Mouse (Mus musculus): ENCODE data around the gene Angptl8. TPM values are rescaled to one million over a fixed set of nuclear protein-coding genes. Genes with fewer than 3 reads are reported as not detected.
A peak's percentile ranks its signal among the peaks of the same experiment; 100 is the strongest.

Angptl8 gene
- polyA plus RNA-seq, 1 experiment from 2014 or later = 0.42 TPM

GRCm38 (mm10) chr9:21796919-21797318 is 38.4 kb upstream of the Angptl8 start:
- H3K27ac ChIP-seq (replicated peaks) = no peak overlapping the region
- H3K4me1 ChIP-seq = peaks cover 29% of the 10 kb centered on the region
- H3K9ac ChIP-seq (replicated peaks) = no peak overlapping the region
- H3K9me3 ChIP-seq (replicated peaks) = no peaks in the 10 kb centered on the region
- no peak for ATAC-seq (ENCODE audit: low FRiP score)
- H3K4me3 ChIP-seq (replicated peaks) = no peak overlapping the region
- peak overlapping the region; percentile 93 for H3K4me2 ChIP-seq
- no peaks in the 10 kb centered on the region for H3K36me3 ChIP-seq
- WGBS = 81% methylated on average over 3 of the region's 3 CpGs
- H3K27me3 ChIP-seq (replicated peaks) = 0 out of 2 replicates have a peak, but pooled peaks cover 5% of the 10 kb centered on the region

GRCm38 (mm10) chr9:21797921-21798344 is 37.4 kb upstream of the Angptl8 start:
- WGBS = under 1% methylated on average over 25 of the region's 26 CpGs
- Histone ChIP-seq H3K27ac (replicated peaks) (peak overlapping the region; percentile 77), H3K27me3 (replicated peaks) (0 out of 2 replicates have a peak, but pooled peaks cover 5% of the 10 kb centered on the region), H3K4me2 (peak overlapping the region; percentile 93), H3K9me3 (replicated peaks) (no peaks in the 10 kb centered on the region), H3K4me1 (peaks cover 22% of the 10 kb centered on the region), H3K4me3 (replicated peaks) (peak overlapping the region; percentile 72), H3K9ac (replicated peaks) (peak overlapping the region; percentile 62), H3K36me3 (no peaks in the 10 kb centered on the region)
- peak; percentile 22; the same call in 1 of the 2 replicates for ATAC-seq (ENCODE audit: low FRiP score)

- H3K36me3 ChIP-seq = no peaks in the 10 kb centered on the region
- WGBS = under 1% methylated on average over 47 of the region's 52 CpGs
- peaks cover 18% of the 10 kb centered on the region for H3K4me1 ChIP-seq
- peak; percentile 75 for ATAC-seq (ENCODE audit: low FRiP score)
- peak within 1 kb of the TSS; percentile 93 for H3K4me2 ChIP-seq
- H3K27me3 ChIP-seq (replicated peaks) = 0 out of 2 replicates have a peak, but pooled peaks cover 5% of the 10 kb centered on the region
- peak within 1 kb of the TSS; percentile 62 for H3K9ac ChIP-seq (replicated peaks)
- H3K9me3 ChIP-seq (replicated peaks) = no peaks in the 10 kb centered on the region
- peak within 1 kb of the TSS; percentile 72 for H3K4me3 ChIP-seq (replicated peaks)
- peak within 1 kb of the TSS; percentile 77 for H3K27ac ChIP-seq (replicated peaks)
Observed at GRCm38 (mm10) chr9:21798345-21799009, 36.8 kb upstream of the Angptl8 start, which contains the start of gene Kank2. Gene Kank2, minus strand, starts transcription at chr9:21798744.

DNA sequence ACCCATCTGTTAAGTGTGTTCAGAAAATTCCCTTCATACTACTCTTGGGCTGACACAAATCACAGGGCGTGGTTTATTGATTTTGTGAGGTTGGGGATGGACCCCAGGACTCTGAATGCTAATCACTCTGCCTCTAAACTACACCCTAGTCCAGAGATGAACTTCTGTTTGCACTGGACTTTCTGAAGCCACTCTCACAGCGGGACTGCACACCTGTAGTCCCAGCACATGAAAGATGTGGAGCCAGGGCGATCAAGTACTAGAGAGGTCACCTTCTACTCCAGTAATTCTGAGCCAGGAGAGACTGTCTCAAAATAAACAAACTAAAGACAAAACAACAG is 36.3 kb upstream of the Angptl8 start:
- Histone ChIP-seq H3K9ac (replicated peaks) (no peak overlapping the region), H3K4me2 (peak overlapping the region; percentile 93), H3K4me1 (peaks cover 19% of the 10 kb centered on the region), H3K27me3 (replicated peaks) (0 out of 2 replicates have a peak, but pooled peaks cover 5% of the 10 kb centered on the region), H3K4me3 (replicated peaks) (peak overlapping the region; percentile 72), H3K27ac (replicated peaks) (no peak overlapping the region), H3K9me3 (replicated peaks) (no peaks in the 10 kb centered on the region), H3K36me3 (no peaks in the 10 kb centered on the region)
- no peak for ATAC-seq (ENCODE audit: low FRiP score)
- WGBS = 54% methylated on average over 3 of the region's 3 CpGs

GRCm38 (mm10) chr9:21801121-21801520 is 34.2 kb upstream of the Angptl8 start:
- 82% methylated on average over 7 of the region's 7 CpGs for WGBS
- Histone ChIP-seq H3K4me2 (no peak overlapping the region), H3K27ac (replicated peaks) (no peak overlapping the region), H3K4me3 (replicated peaks) (no peak overlapping the region), H3K36me3 (no peaks in the 10 kb centered on the region), H3K9me3 (replicated peaks) (no peaks in the 10 kb centered on the region), H3K27me3 (replicated peaks) (0 out of 2 replicates have a peak, but pooled peaks cover 5% of the 10 kb centered on the region), H3K9ac (replicated peaks) (no peak overlapping the region), H3K4me1 (peaks cover 19% of the 10 kb centered on the region)
- ATAC-seq (ENCODE audit: low FRiP score) = no peak

GRCm38 (mm10) chr9:21801591-21801990 is 33.7 kb upstream of the Angptl8 start:
- Histone ChIP-seq H3K27ac (replicated peaks) (no peak overlapping the region), H3K9ac (replicated peaks) (no peak overlapping the region), H3K4me2 (no peak overlapping the region), H3K9me3 (replicated peaks) (no peaks in the 10 kb centered on the region), H3K36me3 (no peaks in the 10 kb centered on the region), H3K4me3 (replicated peaks) (no peak overlapping the region), H3K4me1 (peaks cover 16% of the 10 kb centered on the region), H3K27me3 (replicated peaks) (0 out of 2 replicates have a peak, but pooled peaks cover 5% of the 10 kb centered on the region)
- ATAC-seq (ENCODE audit: low FRiP score) = no peak
- WGBS = 93% methylated on average over 7 of the region's 7 CpGs

DNA sequence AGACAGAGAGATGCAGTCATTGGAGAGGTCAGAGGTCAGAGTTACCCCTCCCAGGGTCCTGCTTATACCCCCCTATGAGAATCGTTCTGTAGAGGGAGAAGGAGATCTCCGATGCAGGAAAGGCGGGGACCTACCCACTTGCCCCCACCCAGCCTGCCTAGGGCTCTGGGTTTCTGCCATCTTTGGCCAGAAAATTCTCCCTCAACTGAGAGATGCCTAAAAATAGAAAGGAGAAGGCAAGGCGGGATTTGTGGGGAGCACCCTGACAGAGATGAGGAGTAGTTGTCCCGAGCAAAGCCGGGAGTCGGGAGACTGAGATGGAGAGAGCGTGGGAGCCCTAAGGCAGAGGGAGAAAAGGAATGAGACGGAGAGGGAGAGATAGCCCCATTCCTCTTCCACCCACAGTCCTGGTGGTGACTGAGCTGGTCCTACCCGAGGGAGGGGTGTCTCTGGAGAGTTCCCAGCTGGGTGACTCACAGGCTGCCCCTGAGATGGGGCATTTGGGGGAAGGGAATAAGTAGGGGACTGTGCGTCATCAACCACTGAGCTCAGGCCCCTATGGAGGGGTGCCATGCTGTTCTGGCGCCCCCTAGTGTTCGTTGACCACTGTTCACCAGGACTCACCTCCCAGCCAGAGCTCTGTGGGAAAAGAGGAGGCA is 31.2 kb upstream of the Angptl8 start:
- Histone ChIP-seq H3K4me3 (replicated peaks) (no peak overlapping the region), H3K27me3 (replicated peaks) (no peaks in the 10 kb centered on the region), H3K9me3 (replicated peaks) (no peaks in the 10 kb centered on the region), H3K36me3 (no peaks in the 10 kb centered on the region), H3K27ac (replicated peaks) (0 out of 2 replicates have a peak overlapping the region, but pooled peaks have one; percentile 1), H3K4me2 (peak overlapping the region; percentile 17; the same call in 1 of the 2 replicates), H3K4me1 (peaks cover 4% of the 10 kb centered on the region; the same call in 1 of the 2 replicates), H3K9ac (replicated peaks) (no peak overlapping the region)
- ATAC-seq (ENCODE audit: low FRiP score) = peak; percentile 83
- WGBS = 43% methylated on average over 13 of the region's 13 CpGs

DNA sequence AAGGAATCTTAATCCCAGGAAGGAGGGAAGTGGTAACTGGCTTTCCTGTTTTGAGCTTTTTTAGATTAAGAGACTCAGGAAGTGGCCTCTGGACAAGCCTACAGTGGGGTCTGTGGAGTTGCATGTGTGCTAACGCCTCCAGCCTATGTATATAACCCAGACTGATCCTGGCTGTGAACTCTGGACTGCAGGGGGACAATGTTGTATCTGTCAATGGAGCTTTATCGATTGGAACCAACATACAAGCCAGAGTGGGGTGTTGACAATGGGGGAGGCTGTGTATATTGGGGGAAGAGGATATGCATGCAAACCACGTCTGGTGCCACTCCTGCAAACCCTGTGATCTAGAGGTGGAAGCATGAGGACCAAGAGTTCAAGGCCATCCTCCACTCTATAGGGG is 28.9 kb upstream of the Angptl8 start:
- no peak overlapping the region for H3K4me2 ChIP-seq
- no peak overlapping the region for H3K4me3 ChIP-seq (replicated peaks)
- H3K27ac ChIP-seq (replicated peaks) = no peak overlapping the region
- WGBS = 68% methylated on average over 3 of the region's 3 CpGs
- no peaks in the 10 kb centered on the region for H3K27me3 ChIP-seq (replicated peaks)
- H3K4me1 ChIP-seq = peaks cover 4% of the 10 kb centered on the region; the same call in 1 of the 2 replicates
- no peak overlapping the region for H3K9ac ChIP-seq (replicated peaks)
- no peaks in the 10 kb centered on the region for H3K9me3 ChIP-seq (replicated peaks)
- ATAC-seq (ENCODE audit: low FRiP score) = no peak
- no peaks in the 10 kb centered on the region for H3K36me3 ChIP-seq

- no peak overlapping the region for H3K4me3 ChIP-seq (replicated peaks)
- 78% methylated on average over 11 of the region's 11 CpGs for WGBS
- H3K4me2 ChIP-seq = no peak overlapping the region
Observed at GRCm38 (mm10) chr9:21806976-21807375, 28.3 kb upstream of the Angptl8 start.

DNA sequence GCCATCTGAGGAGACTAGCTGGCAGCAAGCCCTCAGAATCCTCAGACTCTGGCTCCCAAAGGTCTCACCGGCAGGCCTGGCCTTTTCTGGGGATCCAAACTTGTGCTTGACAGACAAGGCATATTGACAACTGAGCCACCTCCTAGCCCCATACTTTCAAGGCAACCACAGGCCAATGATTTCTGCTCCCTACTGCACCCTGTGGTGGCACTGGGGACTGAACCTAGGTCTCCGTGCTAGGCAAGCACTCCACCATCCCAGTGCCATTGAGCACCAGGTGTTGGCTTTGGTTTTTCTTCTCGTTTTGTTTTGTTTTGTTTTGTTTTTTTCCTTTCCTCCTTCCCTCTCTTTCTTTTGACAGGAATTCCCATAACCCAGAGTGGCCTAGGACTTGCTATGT is 26.7 kb upstream of the Angptl8 start:
- H3K9me3 ChIP-seq (replicated peaks) = no peaks in the 10 kb centered on the region
- WGBS = 80% methylated on average over 3 of the region's 3 CpGs
- H3K4me1 ChIP-seq = peaks cover 4% of the 10 kb centered on the region; the same call in 1 of the 2 replicates
- no peak overlapping the region for H3K9ac ChIP-seq (replicated peaks)
- no peak overlapping the region for H3K4me2 ChIP-seq
- no peak for ATAC-seq (ENCODE audit: low FRiP score)
- no peaks in the 10 kb centered on the region for H3K27me3 ChIP-seq (replicated peaks)
- H3K36me3 ChIP-seq = no peaks in the 10 kb centered on the region
- H3K27ac ChIP-seq (replicated peaks) = no peak overlapping the region
- no peak overlapping the region for H3K4me3 ChIP-seq (replicated peaks)

More at GRCm38 (mm10) chr9:21806976-21807375, 28.3 kb upstream of the Angptl8 start:
- Histone ChIP-seq H3K9me3 (replicated peaks) (no peaks in the 10 kb centered on the region), H3K27ac (replicated peaks) (no peak overlapping the region), H3K36me3 (no peaks in the 10 kb centered on the region), H3K27me3 (replicated peaks) (no peaks in the 10 kb centered on the region), H3K9ac (replicated peaks) (no peak overlapping the region), H3K4me1 (peaks cover 4% of the 10 kb centered on the region; the same call in 1 of the 2 replicates)
- no peak for ATAC-seq (ENCODE audit: low FRiP score)

DNA sequence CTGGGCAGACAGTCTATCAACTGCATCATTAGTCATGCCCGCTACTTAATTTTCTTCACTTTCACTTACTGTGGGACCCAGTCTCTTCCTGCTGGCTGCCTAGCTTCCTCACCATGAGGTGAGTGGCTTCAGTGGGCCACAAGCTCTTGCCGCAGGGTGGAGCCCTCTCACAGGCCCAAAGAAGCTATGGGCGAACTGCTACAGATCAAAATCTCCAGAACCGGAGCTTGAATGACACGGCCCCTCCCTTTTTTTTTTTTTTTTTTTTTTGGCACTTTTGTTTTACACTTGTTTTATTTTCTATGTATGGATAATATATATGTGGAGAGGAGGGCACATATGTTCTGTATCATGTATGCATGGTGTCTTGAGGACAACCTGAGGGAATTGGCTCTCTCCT is 24.1 kb upstream of the Angptl8 start:
- no peak for ATAC-seq (ENCODE audit: low FRiP score)
- Histone ChIP-seq H3K4me2 (no peak overlapping the region), H3K9me3 (replicated peaks) (no peaks in the 10 kb centered on the region), H3K4me3 (replicated peaks) (no peak overlapping the region), H3K36me3 (no peaks in the 10 kb centered on the region), H3K27ac (replicated peaks) (no peak overlapping the region), H3K9ac (replicated peaks) (no peak overlapping the region), H3K4me1 (no peaks in the 10 kb centered on the region), H3K27me3 (replicated peaks) (no peaks in the 10 kb centered on the region)
- 91% methylated on average over 5 of the region's 5 CpGs for WGBS
